Mouse (Mus musculus) myocyte (in vitro differentiated cells): ENCODE data around the gene Gm20388.

Source experiments
- CEBPB ChIP-seq: IDR thresholded peaks from 2 replicates; pipeline ENCODE4 v1.6.1; 2011; ENCODE audit warnings: mild to moderate bottlenecking, moderate library complexity; ENCODE audit not compliant: poor library complexity, insufficient read depth, severe bottlenecking
- E2F4 ChIP-seq: IDR thresholded peaks from one replicate; pipeline ENCODE4 v1.6.1; 2011; ENCODE audit warnings: mild to moderate bottlenecking, control low read depth, moderate library complexity; ENCODE audit not compliant: insufficient read depth
- MAX ChIP-seq: IDR thresholded peaks from one replicate; pipeline ENCODE4 v1.6.1; 2011; ENCODE audit warnings: low read depth, mild to moderate bottlenecking, control low read depth
- MYOD1 ChIP-seq, 3 experiments: IDR thresholded peaks; one replicate each; pipeline ENCODE4 v1.6.1; 2011; ENCODE audit warnings: control low read depth in 2 of 3, low read depth in 2 of 3, mild to moderate bottlenecking in 2 of 3, moderate library complexity in 1 of 3; ENCODE audit not compliant: insufficient read length in 2 of 3, control insufficient read depth in 1 of 3
- MYOG ChIP-seq, 3 experiments: IDR thresholded peaks; one replicate each; pipeline ENCODE4 v1.6.1; 2011; ENCODE audit warnings: control low read depth in 2 of 3, low read depth in 2 of 3, mild to moderate bottlenecking in 2 of 3; ENCODE audit not compliant: insufficient read length in 2 of 3, control insufficient read depth in 1 of 3, insufficient read depth in 1 of 3
- POLR2A ChIP-seq: IDR thresholded peaks from one replicate; pipeline ENCODE4 v1.6.1; 2011; ENCODE audit warnings: low read depth, mild to moderate bottlenecking, control low read depth, moderate library complexity; ENCODE audit not compliant: insufficient read length
- REST ChIP-seq: IDR thresholded peaks from one replicate; pipeline ENCODE4 v1.6.1; 2011; ENCODE audit warnings: mild to moderate bottlenecking, control low read depth, moderate library complexity; ENCODE audit not compliant: insufficient read depth, insufficient read length
- SRF ChIP-seq: IDR thresholded peaks from one replicate; pipeline ENCODE4 v1.6.1; 2011; ENCODE audit warnings: low read depth; ENCODE audit not compliant: control insufficient read depth, insufficient read length
- TCF12 ChIP-seq: IDR thresholded peaks from one replicate; pipeline ENCODE4 v1.6.1; 2011; ENCODE audit warnings: mild to moderate bottlenecking, control low read depth; ENCODE audit not compliant: poor library complexity, insufficient read depth, severe bottlenecking
- TCF3 ChIP-seq: IDR thresholded peaks from one replicate; pipeline ENCODE4 v1.6.1; 2011; ENCODE audit warnings: low read depth, control low read depth; ENCODE audit not compliant: insufficient read length
- USF1 ChIP-seq: IDR thresholded peaks from one replicate; pipeline ENCODE4 v1.6.1; 2011; ENCODE audit warnings: low read depth, mild to moderate bottlenecking, control low read depth, moderate library complexity

GRCm38 (mm10) chr8:120314932-120315331 is 404.3 kb downstream of the Gm20388 start:
- no peak for TF ChIP-seq POLR2A
- no peak for TF ChIP-seq MYOD1 (IDR thresholded peaks at IDR 0.05; ENCODE audit: control insufficient read depth in 1 of 3, insufficient read length in 2 of 3, low read depth in 2 of 3)
- no peak for TF ChIP-seq MAX
- no peak for TF ChIP-seq E2F4
- TF ChIP-seq TCF3, result no peak
- TF ChIP-seq TCF12, result no peak
- no peak for TF ChIP-seq REST
- TF ChIP-seq CEBPB, result no peak
- TF ChIP-seq SRF, result no peak
- TF ChIP-seq MYOG (IDR thresholded peaks at IDR 0.05; ENCODE audit: control insufficient read depth in 1 of 3, insufficient read depth in 1 of 3, insufficient read length in 2 of 3, low read depth in 2 of 3), result no peak
- no peak for TF ChIP-seq USF1
